Mouse (Mus musculus) thymus, postnatal 14 days (tissue): ENCODE data around the gene Plcl2.

Experiments
- DNase-seq: peaks from one replicate; pipeline ENCODE4 v3.0.0; 2021

Plcl2 gene

DNA sequence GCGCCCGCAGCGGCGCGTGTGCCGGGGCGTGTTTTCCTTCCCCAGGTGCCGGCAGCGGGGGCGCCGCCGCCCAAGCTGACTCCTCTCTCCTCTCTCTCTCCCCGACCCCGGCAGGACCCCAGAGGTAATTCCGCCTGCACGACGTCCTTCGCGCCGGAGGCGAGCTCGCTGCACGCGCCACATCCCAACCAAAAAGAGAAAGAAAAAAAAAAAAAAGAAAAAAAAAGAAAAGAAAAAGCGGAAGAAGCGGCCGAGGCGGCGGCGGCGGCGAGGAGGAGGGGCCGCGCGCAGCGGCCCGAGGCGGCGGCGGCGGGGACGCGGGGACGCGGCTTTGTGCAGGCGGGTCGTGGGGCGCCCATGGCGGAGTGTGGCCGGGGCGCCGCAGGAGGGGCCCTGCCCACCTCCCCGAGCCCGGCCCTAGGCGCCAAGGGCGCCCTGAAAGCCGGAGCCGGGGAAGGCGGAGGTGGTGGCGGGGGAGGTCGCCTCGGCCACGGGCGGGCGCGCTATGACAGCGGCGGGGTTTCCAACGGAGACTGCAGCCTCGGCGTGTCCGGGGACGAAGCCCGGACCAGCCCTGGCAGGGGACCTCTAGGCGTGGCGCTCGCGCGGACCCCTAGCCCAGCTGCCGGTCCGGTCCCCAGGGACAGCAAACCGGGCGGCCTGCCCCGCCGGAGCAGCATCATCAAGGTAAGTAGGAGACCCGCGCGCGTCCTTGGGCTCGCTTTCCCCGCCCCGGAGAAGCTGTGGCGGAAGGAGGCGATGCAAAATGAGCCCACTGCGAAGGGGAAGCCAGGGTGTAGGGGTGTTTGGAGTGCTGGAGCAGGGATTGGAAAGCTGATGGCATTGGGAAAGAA is at the start of gene Plcl2:
Gene Plcl2 (plus strand): TSS at position 153 of the 854 bp plus-strand sequence.
- DNase-seq: peak; percentile 83

DNA sequence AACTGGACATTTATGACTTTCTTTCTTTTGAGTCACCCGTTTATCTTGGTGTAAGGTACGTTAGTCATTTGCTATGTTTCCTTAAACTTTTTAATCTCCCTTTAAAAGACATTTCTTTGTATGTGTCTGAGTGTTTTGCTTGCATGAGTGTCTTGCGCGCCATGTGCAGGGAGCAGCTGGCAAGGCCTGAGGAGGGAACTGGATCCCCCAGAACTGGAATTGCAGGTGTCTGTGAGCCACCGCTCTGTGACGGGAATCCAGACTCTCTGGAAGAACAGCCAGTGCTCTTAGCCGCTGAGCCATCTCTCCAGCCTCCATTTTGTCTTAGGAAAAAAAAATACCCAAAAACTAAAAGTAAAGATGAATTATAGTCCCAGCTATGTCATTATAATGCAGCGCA is 48.9 kb upstream of the Plcl2 start:
- DNase-seq: no peak

DNA sequence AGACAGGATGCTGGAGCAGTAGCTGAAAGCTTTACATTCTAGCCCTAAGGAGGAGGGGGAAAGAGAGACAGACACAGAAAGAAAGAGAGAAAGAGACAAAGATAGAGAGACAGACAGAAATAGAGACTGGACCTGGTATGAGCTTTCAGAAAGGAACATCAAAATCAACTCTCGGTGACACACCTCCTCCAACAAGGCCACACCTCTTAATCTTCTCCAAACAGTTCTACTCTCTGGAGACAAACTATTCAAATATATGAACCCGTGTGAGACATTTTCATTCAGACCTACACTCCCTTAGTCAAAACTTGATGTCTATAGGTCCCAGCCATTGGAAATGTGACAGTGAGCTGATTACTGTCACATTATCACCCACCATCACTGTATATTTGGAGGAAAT is 41.8 kb upstream of the Plcl2 start:
- DNase-seq: no peak

DNA sequence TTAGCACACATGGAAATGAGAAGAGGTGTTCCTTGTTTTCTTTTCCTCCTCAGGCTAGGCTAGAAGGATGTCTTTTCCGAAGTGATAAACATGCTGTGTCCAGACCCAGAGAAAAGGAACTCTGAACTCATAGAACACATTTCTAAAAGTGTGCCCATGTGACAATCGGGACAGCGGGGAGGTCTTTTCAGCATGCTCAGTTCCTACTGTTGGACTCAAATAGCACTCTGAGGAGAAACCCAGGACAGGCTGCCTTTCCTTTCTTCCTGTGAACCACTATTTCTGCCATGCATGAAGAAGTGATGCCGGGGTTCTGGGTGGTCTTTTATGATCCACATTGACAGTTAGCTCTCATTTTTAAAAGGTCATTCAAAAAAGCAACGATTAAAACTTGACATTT is 40.1 kb upstream of the Plcl2 start:
- no peak for DNase-seq

DNA sequence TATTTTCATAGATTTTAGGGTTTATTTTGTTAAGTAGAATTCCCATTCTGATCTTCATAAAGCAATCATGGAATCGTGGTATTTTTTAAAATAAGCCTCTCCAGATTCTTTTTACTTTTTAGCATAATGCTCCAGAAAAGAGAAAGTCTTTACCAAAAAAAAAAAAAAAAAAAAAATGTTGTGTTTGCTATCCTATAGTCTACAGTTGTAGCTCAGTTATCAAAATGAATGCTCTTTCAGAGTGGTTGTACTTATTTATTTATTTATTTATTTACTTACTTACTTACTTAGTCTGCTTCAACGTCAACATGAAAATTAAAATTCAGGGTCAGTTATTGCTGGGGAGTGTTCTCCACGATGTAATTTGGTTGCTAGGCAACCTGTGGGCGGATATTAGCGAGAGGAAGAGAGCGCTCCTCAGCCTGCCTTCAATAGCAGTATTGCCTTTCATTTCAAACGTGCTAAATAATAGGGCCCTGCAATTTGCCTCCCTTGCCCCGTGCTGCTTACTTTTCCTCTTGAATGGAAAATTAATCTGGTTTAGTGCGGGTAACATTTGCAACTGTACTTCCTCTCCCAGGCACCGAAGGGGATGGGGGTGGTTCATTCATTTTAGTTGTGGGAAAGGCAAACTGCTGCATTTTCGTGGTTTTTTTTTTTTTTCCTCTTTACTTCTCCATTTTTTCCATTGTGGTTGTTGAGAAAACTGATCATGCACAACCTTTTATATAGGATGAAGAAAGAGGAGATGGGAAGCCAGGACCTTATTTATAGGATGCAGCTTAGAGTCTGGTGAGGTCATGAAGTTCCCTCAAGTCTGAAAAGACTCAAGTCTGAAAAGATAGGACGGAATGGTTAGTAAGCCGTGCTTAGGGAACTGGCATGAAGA is 39.4 kb upstream of the Plcl2 start:
- peak; percentile 69 for DNase-seq

DNA sequence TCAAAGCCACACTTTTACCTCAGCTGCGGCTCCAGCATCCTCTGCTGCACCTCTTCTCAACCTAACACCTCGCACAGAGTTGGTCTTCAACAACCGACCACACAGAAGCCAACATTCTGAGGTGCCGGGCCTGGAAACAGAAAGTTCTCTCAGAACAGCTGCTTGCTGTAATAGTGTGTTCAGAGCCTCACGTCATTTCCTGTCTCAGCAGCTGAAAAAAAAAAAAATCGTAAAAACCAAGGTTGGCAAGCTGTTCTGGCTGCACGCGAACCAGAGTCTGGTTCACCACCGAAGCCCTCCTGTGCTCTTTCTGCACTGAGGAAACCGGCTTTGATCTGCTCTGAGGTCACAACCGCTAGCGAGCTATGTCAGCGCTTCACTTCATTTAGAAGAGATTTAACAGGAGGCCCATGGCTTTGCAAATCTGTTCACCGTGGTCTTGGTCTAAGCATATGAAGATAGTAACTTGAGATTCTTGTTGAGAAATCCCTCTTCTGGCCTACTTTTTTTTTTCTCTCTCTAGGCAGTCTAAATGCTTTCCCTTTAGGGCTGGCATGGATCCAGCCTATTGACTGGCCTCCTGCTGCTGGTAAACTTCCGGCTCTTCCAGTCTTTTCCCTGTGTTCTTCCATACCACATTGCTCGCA is 38.6 kb upstream of the Plcl2 start:
- DNase-seq: peak; percentile 85

DNA sequence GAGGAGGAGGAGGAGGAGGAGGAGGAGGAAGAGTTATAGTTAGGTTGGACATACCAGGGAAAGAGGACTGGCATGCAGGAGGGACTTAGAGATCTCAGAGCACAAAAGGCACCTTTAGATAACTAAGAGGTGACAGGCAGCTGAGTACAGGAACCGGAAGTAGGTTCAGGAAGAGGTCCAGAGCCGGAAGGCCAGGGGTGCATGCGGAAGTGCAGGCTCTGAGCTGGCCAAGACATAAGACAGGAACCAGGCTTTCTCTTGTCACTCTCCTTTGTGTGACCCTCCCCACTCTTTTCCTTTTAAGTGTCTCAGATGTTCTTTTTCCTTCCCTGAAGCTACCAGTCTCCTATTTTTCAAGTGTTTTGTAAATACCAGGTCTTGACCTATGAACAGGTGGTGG is 38.0 kb upstream of the Plcl2 start:
- peak; percentile 67 for DNase-seq

DNA sequence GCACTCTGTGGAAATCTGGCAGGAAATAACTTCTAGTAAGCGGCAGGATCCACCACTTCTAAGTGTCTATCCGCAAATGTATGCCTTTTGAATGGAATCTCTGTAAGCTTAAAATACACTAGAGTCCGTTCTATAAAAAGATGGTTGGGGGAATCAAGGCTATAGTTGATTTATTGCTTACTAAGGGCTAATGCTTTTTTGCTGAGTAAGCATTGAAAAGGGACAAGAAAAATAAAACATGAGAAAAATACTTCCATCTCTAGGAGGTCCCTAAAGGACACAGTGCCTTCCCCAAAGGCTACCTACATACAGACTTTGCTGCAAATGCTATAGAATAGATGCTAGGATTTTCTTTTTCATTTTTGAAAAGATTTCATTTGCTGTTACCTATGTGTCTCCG is 31.9 kb upstream of the Plcl2 start:
- DNase-seq: no peak

DNA sequence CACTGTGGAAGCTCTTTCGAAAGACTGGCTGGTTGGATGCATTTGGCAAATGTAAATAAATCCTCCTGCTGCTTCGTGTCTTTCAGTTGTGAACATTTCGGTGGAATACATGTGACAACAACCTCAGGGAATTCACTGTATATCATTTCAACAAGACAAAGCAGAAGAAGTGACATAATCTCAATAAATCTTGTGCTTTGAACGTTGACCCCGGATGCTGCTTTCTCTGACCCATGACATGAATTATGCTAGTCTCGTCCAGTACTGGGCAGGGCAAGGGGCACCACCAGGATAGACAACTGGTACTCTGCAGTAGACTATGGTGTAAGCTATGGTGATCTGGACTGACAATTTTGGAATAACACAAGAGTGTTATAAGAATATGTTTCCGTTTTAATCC is 28.3 kb upstream of the Plcl2 start:
- no peak for DNase-seq

DNA sequence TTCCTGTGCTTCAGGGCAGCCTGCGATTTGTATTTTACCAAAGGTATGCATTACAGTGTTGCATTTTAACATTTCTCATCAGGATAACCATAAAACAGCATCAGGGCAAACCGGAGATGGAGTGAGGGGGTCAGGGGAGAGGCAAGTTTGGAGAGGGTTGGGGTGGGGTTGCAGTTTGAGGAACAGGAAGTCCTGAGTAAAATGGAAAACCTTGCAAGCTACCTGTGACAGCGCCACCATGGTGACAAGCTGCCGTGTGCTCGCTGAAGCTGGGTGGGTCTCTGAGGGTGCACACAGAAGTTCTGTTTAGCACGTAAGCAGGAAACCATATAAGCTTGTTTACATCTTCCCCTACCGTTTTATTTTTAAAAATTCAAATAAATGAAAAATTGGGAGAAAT is 25.5 kb upstream of the Plcl2 start:
- DNase-seq: peak; percentile 75

DNA sequence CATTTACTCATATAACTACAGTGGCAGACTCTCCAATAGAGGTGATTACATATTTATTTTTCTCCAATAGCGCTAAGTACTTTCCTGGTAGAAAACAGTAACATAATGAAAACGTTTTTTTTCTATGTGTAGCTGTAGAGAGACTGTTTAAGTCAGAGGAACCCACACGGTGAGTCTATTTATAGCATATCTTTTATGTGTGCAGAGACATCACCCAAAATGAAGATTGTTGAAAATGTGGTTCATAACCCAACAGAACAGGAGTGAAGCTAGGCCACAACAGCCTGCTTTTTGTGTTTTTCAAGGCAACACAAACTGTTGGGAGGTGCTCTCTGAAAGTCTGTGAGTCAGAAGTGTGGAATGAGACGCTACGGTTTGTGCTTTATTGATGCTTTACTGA is 24.2 kb upstream of the Plcl2 start:
- DNase-seq: no peak

DNA sequence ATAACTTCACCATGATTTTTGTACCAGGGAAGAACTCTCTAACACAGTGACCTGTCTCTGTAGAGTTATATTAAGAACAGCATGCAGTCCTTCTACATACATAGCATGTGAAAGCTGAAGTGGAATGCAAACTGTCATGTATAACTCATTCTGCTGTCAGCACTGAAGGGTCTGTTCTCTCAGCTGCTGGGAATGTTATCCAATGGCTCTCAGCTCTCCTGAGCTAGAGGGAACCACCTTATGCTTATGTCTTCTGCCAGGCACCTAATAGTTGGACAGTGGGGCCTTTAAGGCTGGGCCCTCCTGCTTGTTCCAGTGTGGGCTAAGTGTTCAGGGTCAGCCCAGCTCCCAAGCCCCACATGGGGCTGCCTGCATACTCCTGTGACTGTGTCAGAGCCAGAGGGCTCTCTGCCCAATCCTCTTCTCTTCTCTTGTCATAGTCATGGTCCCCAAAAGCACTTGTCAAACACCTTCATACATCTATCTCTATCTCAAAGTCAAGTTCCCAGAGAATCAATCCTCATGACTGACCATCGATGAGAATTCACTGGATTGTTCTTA is 22.1 kb upstream of the Plcl2 start:
- DNase-seq: no peak

DNA sequence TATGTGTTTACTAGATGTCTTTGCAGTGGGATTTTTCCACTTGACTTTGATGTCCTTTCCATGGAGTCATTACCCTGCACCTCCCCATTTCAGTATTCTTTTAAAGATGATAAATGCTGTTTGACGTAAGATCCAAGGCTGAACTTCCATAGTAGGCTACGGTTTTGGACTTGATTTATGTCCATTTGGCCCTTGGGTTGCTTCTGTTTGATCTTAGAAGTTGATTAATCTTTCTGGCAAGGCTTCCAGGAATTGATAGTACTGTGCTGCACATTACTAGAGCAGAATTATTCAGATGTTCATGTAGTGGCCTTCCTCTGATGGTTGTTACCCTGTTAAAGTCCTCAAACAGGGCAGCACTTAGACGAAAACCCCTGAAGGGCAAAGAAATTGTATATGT is 21.5 kb upstream of the Plcl2 start:
- DNase-seq: no peak

DNA sequence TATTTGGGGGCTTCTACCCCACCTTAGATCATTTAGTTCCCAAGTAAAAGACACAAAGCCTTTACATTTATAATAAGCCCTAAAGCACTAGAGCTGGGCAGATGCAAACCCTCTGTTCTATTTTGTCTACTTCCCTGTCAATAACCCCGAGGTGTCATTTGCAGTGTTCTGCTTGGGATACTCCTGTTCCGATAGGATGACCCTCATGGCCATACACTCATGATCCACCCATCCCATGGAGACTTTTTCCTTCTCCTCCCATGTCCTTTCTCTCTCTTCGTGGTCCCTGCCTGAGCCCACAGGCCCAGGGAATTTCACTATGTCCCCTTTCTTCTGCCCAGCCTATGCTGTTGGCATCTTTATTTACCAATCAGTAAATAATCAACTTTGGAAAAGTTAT is 20.8 kb upstream of the Plcl2 start:
- DNase-seq: no peak

DNA sequence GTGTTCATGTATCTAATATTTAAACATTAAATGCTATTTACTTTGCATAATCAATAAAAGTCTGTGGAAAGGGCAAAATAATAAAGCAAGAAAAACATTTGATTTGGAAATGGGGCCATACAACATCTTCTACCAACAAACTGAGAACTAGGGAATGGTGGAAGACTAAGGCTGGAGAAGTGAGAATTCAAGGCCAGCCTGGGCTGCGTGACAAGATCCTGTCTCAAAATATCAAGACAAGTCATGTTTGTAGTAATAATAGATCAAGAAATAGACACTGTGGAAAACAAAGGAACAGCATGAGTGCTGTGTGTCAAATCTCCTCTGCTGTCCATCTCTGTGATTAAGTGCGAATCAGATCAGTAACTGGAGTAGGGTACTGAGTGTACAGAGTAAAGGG is 20.3 kb upstream of the Plcl2 start:
- DNase-seq: no peak

DNA sequence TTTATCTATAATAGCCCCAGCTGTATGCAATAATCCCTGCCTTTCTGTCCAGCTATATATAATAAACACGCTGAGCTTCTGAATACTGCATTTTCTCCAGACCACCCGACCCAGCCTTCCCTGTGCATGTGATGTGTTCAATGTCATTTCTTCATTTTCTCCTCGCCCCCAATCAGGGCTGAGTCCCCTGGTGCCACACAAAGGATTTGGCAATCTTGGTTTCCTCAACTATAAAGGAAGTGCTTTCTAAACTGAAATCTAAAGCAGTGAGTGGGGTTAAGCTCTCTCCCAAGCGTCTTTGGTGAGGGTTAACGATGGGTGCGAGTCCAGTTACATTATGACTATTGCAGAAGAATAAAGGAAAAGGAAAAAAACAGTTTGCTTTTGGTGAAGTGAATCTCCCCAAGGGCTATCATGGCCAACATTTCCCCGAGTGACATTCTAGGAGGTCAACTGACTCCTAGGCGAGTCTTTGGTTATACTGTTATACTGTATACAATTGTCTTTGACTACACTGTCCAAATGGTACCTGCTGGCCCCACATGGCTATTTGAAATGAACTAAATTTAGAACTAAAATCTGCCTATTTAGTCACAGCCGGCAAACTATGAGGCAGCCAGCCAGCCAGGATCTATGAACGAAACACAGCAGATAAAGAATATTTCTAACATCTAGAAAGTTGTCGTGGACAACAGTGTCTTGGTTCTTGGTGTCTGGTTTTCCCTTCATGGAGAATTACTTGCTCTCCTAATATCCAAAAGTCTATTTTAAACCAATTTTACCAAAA is 18.4 kb upstream of the Plcl2 start:
- no peak for DNase-seq

DNA sequence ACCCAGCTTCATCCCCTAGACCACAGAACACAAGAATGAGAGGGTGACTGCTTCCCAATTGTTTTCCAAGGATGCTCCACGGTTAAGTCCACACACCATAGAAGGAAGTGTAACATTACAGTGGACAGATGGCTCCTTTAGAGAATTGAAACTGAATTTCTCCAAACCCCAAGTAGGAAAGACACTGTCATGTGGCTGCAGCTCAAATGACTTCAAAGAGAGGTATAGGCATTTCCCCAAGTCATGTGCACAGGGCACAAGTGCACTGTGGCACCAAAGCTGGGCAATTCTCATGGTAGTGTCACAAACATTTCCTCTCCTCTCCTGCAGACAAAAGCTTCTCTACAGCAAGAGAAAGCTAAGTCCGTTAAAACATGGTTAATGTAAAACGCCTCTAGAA is 17.7 kb upstream of the Plcl2 start:
- no peak for DNase-seq

DNA sequence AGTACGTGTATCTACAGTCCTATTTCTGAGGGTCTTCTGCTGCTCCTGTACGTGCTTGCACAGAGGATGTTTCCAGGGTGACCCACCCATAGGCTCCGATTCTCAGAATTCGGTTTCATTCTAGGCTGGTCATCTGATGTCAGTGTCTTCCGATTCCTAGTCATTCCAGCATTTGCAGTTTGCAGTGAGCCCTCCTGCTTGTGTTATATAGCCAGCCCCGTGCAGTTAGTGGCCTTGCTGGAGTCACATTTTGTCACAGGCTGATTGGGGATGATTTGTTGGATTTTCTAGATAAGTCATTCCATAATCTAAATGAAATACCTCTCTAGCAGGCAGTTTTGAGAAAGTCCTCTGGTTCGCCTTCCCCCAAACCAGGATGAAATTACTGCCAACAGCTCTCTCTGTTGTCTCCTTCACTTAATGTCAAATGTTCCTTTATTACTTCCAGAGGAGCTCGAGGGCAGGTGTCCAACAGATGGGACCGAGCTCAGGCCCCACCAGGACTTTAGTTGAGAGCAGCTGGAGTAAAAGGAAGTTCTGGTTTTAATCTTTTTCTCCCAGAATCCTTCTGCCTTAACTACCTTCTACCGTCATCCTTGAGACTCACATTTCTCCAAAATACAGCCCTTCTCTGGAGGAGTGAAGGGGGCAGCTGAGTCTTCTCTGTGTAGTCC is 13.8 kb upstream of the Plcl2 start:
- DNase-seq: no peak

DNA sequence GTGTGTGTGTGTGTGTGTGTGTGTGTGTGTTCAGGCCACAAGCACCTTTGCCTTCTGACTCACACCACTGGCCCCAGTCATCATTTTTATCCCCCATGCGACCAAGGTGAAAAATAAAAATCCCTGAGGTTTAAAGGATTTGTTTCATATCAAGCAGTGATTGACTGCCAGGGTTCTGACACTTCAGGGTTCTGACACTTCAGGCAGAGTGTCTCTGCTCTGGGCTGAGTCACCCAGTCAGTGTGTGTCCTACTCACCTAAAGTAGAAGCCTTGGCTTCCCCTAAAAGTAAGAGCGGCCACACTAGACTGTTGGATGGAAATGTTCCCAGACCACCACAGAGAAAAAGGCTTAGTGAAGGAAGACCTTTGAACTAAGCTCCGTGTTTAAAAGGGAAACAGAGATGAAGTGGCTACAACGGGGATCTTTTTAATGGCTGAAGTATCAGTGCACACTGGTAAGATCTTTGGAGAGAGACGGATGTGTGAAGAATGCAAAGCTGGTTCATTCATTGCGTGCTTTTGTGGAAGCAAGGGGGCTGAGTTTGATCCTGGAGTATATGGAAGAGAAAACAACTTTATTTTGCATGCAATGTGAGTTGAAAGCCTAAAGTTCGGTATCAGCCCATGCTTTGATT is 11.0 kb upstream of the Plcl2 start:
- DNase-seq: no peak

DNA sequence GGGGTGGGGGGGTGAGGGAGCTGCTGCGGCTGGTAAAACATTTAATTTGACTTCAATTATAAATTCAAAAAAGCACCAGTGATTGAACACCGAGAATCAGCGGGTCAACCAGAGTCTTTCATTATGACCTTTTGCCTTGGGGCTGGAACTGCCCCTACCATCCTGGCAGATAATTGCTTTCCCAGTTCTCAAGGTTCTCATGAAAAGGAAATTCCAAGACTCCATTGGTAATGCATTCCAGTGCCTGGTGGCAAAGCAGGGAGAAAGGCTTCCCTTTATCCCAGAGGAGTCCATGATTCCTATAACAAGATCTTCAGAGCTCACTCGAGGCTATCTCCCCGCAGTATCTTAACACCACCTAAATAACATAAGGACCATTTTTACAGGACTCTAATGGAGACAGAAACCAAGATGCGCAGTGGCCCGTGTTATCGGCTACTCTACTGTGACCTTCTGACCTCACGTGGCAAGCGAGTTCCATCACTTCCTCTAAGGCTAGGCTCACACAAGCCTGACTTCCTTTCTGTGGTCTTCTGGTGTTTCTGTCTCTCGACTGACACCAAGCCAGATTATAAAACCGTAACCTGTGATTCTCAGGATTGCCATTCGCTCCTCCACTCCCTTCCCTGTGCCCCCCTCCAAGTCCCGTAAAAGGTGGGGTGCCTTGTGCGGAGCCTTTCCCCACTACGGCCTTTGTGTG is 10.0 kb upstream of the Plcl2 start:
- DNase-seq: no peak

DNA sequence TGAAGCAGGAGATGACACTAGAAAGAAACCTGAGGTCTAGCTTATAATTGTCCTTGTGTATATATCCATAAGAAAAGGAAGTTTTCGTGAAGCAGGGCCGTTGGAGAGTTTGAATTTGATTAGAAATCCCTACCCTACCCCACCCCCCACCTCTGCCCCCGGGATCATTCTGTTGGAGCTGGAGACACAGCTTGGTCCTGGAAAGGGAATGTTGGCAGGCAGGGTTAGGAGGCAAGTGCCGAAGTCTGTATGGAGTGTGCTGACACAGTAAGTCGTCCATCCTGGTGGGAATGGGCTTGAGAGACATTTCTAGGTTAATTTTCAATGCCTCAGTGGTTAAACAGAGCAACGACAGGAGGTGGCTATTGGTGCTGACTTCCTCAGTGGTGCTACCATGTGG is 8.4 kb upstream of the Plcl2 start:
- no peak for DNase-seq
